Mouse (Mus musculus): ENCODE data around the gene Ly6g6c.
A peak's percentile ranks its signal among the peaks of the same experiment; 100 is the strongest.

Gene Ly6g6c

DNA sequence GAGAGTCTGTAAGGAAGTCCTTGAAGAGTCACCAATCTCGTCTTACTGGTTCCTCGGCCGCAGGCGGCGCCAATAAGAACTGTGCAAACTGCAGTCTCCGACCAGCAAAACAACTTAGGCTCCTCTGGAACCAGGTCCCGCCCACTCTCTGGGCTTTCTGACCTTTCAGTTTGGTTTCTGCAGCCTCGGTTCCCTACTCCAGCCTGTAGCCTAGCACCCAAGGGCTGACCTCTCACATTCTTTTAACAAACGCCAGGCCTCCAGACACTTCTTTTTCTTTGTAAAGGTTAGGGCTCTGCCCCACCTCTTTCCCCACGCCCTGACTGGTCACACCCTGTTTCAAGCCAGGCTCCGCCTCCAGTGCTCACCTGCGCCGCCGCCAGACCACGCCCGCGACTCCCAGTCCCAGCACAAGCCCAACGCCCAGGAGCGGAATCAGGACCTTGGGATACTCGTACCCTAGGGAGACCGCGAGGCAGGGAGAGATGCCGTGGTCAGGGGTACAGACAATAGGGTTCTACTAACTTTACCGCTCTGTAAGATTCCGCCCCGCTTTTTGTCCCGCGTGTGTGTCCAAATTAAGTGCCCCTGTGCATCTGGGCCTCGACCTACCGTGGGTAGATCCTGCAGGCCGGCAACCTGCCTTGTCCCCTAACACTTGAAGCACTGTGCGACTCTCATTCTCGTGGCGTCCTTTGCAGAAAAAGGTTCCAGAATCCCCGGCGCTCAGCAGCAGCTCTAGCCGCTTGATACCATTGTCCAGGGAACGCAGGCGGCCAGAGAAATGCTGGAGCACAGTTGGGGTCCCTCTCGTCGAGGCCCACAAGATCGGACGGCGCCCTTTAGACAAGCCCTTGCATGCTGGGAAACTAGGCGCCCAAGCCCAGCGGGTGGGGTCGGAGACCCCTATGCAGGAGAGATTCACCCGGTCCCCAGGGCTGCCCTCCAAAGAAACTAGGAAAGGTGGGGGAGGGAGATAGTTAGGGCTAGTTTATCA is at the start of gene Ly6g6c:
TSS of gene Ly6g6c (plus strand) at position 438 of the 997 bp plus-strand sequence.
- DNase-seq (ENCODE audit: low spot score in 2 of 2) = no peak

GRCm38 (mm10) chr17:35016376-35016775 is 48.8 kb upstream of the Ly6g6c start, which contains the start of gene Vwa7:
Vwa7 (plus strand) TSS chr17:35016579.
- peak; percentile 60 to 82 for DNase-seq (ENCODE audit: low spot score in 2 of 2)

GRCm38 (mm10) chr17:35016791-35017705 is 48.1 kb upstream of the Ly6g6c start:
- no peak for DNase-seq (ENCODE audit: low spot score in 2 of 2)

DNA sequence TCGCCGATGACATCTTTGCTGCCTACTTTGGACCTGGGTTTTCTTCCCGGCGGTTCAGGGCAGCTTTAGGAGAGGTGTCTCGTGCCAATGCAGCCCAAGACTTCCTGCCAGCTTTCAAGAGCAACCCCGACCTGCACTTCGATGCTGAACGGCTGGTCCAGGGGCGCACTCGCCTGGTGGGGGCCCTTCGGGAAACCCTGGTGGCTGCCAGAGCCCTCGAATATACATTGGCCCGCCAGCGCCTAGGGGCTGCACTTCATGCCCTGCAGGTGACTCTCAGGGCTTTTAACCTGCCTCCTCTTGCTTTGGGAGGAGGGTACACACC is 47.5 kb upstream of the Ly6g6c start:
- DNase-seq (ENCODE audit: low spot score in 2 of 2) = no peak

DNA sequence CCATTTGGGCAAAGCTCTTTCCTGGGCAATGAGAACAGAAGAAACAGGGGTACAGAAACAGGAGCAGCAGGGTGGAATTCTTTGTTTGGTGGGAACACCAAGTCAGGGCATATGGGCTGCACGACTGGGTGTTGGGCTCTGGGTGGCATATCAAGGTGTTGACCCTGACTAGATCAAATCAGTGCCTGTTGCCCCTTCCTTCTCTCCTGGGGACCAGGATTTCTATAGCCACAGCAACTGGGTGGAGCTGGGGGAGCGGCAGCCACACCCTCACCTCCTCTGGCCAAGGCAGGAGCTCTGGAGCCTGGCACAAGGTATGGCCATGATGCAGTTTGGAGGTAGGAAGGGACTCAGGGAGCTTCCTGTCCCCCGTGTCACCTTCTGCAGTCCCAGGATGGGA is 47.0 kb upstream of the Ly6g6c start:
- no peak for DNase-seq (ENCODE audit: low spot score in 2 of 2)

- no peak for DNase-seq (ENCODE audit: low spot score in 2 of 2)
These were observed 45.3 kb upstream of the Ly6g6c start for GRCm38 (mm10) chr17:35019894-35020293.

DNA sequence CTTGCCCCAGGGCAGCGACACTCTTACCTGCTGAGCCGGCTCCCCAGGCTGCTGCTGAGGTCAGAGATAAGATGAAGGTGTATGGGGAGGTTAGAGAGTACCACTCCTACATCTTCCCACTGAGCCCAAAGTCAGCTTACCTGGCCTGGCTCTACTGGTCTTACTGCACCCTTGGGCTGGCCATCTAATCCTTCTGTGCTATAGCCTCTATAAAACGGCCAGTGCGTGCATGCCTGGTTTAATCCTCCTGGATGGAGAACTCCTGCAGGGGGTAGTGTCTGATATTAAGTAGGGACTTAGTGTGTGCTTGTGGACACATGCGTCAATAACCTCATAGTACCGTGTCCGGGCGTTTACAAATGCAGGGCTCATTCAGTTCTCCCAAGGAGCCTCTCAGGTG is 44.6 kb upstream of the Ly6g6c start:
- no peak for DNase-seq (ENCODE audit: low spot score in 2 of 2)

DNA sequence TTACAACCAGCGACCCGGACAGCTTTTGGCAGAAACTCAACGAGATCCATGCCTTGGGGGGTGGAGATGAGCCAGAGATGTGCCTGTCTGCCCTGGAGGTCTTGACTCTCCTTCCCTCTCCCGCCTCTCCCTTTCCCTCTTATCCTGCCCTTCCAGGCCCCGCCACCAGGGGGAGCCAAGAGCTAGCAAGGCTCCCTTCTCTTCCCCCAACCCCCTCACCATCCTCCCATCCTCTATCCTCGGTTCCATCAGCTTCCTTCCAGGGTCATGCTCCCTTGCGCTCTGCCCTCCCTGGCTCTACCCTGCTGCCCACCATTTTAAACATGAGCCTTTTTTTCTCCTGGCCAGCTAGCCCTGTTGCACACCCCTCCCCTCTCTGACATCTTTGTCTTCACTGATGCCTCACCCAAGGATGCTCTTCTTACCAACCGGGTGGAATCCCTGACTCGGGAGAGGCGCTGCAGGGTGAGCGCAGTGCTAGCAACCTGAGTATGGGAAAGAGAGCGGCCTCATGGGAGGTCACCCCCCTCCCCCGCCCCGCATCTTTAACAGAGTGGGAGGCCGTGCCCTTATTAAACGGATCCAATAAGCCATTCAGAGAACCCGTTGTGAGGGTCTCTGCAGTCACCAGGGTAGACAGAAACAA is 43.9 kb upstream of the Ly6g6c start:
- DNase-seq (ENCODE audit: low spot score in 2 of 2) = peak; percentile 80 to 96

GRCm38 (mm10) chr17:35021842-35022477 is 43.2 kb upstream of the Ly6g6c start:
- DNase-seq (ENCODE audit: low spot score in 2 of 2) = no peak

GRCm38 (mm10) chr17:35022541-35023060 is 42.6 kb upstream of the Ly6g6c start:
- no peak for DNase-seq (ENCODE audit: low spot score in 2 of 2)

GRCm38 (mm10) chr17:35023221-35023620 is 42.0 kb upstream of the Ly6g6c start:
- DNase-seq (ENCODE audit: low spot score in 2 of 2) = no peak

GRCm38 (mm10) chr17:35023756-35024155 is 41.4 kb upstream of the Ly6g6c start:
- DNase-seq (ENCODE audit: low spot score in 2 of 2) = no peak

DNA sequence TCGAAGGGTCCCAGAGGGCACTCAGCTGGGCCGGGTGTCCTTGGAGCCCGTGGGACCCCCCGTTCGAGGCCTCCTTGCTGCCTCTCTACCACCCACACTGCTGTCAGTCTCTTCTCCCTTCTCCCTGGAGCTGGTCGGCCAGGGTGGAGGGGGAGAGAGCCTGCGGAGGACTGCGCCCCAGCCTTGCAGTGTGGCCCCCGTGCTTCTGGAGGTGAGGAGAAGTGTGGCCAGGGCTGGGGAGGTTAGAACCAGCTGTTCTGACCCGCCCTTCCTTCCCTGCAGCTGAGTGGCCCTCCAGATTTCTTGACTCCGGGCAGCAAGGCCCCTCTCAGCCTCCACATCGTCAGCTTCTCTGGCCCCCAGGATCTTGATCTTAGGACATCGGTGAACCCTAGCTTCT is 40.9 kb upstream of the Ly6g6c start:
- no peak for DNase-seq (ENCODE audit: low spot score in 2 of 2)

GRCm38 (mm10) chr17:35024691-35025488 is 40.3 kb upstream of the Ly6g6c start:
- no peak for DNase-seq (ENCODE audit: low spot score in 2 of 2)

DNA sequence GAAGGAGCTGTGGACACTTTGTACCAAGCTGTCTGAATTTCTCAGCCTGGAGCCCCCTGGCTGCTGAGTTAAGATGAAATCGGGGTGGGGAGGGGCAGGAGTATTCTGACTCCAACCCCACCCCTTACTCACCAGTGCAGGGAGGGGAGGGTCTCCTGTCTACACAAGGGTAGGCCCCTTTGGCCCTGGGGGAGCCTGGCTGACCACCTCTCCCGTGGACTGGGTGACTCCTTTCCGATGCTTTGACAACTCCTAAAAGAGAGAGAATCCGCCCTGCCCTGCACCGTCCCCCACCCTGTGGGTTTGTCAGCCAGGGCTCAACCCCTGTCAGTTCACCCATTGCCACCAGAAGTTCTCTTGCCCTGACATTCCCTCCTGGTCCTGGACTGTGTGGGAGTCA is 39.0 kb upstream of the Ly6g6c start:
- no peak for DNase-seq (ENCODE audit: low spot score in 2 of 2)

- DNase-seq (ENCODE audit: low spot score in 2 of 2) = peak; percentile 58 to 83
These were observed 37.7 kb upstream of the Ly6g6c start, which contains the start of gene Sapcd1 for GRCm38 (mm10) chr17:35027277-35028068. Sapcd1 (minus strand) TSS chr17:35028016.

- no peak for DNase-seq (ENCODE audit: low spot score in 2 of 2)
These were observed 36.9 kb upstream of the Ly6g6c start for GRCm38 (mm10) chr17:35028315-35028714.

GRCm38 (mm10) chr17:35029691-35030532 is 35.3 kb upstream of the Ly6g6c start:
- no peak for DNase-seq (ENCODE audit: low spot score in 2 of 2)
